Mouse (Mus musculus): ENCODE results near the gene Lefty2.
"Not testable (repeated sequence)": the region's sequence is repeated elsewhere in the genome, so short reads cannot be mapped to it uniquely, and the experiment has no call there.

DNA sequence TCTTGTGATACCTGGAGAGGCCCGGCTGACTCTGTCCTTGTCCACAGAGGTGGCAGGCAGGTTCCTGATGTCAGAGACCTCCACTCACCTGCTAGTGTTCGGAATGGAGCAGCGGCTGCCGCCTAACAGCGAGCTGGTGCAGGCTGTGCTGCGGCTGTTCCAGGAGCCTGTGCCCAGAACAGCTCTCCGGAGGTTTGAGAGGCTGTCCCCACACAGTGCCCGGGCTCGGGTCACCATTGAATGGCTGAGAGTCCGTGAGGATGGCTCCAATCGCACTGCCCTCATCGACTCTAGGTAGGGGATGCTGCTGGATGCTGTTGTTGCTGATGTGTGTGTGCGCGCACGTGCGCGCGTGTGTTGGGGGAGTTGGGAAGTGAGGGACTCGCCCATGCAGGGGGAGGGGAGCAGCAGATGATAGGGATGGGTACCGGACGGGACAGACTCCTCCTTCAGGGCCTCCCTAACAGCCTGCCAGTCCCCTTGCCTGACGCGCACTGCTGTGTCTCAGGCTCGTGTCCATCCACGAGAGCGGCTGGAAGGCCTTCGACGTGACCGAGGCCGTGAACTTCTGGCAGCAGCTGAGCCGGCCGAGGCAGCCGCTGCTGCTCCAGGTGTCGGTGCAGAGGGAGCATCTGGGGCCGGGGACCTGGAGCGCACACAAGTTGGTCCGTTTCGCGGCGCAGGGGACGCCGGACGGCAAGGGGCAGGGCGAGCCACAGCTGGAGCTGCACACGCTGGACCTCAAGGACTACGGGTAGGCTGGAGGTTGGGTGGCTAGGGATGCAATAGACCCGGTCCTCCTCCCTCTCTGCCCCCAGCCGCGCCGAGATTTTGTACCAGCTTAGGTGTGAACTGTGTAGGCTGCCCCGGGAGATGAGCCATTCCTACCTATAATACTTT lies 1.4 kb downstream of the Lefty2 start:
- not testable (repeated sequence) for TF ChIP-seq POLR2A (IDR thresholded peaks at IDR 0.05; ENCODE audit: insufficient read length, low read depth); MAX (IDR thresholded peaks at IDR 0.05; ENCODE audit: low read depth); USF1 (IDR thresholded peaks at IDR 0.05; ENCODE audit: low read depth); SRF (IDR thresholded peaks at IDR 0.05; ENCODE audit: control insufficient read depth, insufficient read length, low read depth); MYOD1 (IDR thresholded peaks at IDR 0.05; ENCODE audit: control insufficient read depth in 1 of 3, insufficient read length in 2 of 3, low read depth in 2 of 3); E2F4 (IDR thresholded peaks at IDR 0.05; ENCODE audit: insufficient read depth); TCF12 (IDR thresholded peaks at IDR 0.05; ENCODE audit: insufficient read depth, poor library complexity, severe bottlenecking); POLR2AphosphoS2 (IDR thresholded peaks at IDR 0.05; ENCODE audit: insufficient read length, low read depth); CEBPB (IDR thresholded peaks at IDR 0.05; ENCODE audit: insufficient read depth, poor library complexity, severe bottlenecking)

Data from myocyte (in vitro differentiated cells).